Mouse (Mus musculus): ENCODE measurements around the gene Hyal3. TPM values are rescaled to one million over a fixed set of nuclear protein-coding genes. Genes with fewer than 3 reads are reported as not detected.

Gene Hyal3
- 1.3 TPM for total RNA-seq (2023)

DNA sequence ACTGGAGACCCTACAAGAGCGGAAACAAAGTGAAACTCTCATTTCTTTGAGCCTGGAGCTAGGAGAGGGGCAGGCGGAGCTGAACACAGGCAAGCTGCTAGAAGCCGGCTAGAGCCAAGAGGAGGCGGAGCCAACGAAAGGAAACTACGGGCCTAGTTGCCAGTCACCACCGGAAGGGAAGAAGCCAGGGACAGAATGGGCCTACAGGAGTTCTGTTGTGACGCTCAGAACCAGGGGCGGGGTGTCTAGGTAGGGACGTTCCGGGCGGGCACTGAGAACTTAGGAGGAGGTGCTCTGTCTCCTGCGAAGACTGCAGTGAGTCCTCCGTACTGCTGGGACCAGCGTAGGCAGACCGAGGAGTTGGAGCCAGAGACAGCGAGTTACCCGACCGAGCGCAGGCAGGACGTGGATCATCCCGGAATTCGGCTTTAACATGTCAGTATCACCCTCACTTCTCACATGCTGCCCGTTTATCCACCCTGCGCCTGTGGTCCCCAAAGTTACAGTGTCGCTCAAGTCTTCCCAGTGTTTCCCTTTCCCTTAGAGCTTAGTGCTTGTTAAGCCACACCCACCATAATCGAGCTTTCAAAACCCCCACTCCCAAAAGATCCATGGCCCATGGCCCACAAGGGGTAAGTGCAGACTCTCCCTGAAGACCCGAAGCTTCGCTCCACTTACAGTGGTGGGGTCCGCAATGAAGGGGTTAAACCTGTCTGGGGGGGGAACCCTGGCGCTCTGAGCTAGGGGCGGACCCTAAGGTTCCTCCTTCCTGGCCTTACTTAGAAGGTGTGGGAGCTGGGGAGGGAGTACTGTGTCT, at the start of gene Hyal3:
Gene Hyal3, plus strand, starts transcription at position 318 of the 817 bp plus-strand sequence.

DNA sequence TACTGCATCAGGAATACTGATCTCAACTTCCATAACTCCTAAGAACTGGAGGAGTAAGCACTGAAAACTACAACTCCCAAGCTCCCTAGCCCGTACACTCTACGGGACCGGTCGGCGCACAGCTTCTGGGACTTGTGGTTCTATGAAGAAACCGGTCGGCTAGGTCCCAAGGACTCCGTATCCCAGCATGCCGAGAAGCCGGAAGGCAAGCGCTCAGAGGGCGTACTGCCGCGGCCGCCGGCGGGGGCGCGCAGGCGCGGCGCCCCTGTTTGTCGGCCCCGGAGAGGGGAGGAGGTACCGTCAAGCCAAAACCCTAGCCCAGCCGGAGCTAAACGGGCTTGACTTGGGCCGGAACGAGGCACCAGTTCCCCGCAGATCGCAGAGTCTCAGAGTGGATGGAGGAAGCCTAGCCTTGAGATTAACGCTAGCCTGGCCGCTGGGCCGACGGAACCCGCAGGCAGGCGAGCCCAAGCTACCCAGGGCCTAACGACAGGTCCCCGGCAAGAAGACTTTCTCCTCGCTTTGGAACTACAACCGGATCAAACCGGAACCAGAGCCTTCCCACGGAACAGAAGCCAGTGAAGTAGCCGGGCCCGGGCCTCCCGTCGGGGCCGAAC, 46.7 kb upstream of the Hyal3 start, which contains the start of gene Tmem115:
Gene Tmem115, plus strand, starts transcription at position 155 of the 617 bp plus-strand sequence.

GRCm38 (mm10) chr9:107541474-107542351, 38.9 kb upstream of the Hyal3 start, which contains the start of the genes Cyb561d2 and Nprl2:
Gene Cyb561d2, minus strand, starts transcription at chr9:107542193.
Gene Nprl2, plus strand, starts transcription at chr9:107542226.

DNA sequence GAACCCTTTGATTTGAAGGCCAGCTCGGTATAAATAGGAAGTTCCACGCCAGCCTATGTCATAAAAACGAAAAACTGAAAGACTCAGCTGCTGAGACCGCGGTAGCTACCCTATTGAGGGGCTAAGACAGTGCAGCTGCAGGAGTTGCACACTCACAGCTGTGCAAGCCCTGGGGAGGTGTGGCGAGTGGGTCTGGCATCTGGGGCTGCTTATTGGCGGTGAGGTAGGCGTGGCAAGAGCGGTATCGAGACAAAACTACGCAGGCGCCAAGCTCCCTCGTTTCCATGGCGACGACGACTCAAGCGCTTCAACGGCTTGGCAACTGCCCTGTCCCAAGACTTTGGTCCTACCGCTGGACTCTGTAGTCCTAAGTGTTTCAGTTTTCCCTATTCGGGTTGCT, 33.6 kb upstream of the Hyal3 start, which contains the start of gene Zmynd10:
Gene Zmynd10, plus strand, starts transcription at position 273 of the 400 bp plus-strand sequence.

GRCm38 (mm10) chr9:107551117-107551889, 29.3 kb upstream of the Hyal3 start, which contains the start of gene Rassf1:
Gene Rassf1, plus strand, starts transcription at chr9:107551555.

GRCm38 (mm10) chr9:107563029-107563581, 17.5 kb upstream of the Hyal3 start, which contains the start of gene Tusc2:
Gene Tusc2, plus strand, starts transcription at chr9:107563255.

DNA sequence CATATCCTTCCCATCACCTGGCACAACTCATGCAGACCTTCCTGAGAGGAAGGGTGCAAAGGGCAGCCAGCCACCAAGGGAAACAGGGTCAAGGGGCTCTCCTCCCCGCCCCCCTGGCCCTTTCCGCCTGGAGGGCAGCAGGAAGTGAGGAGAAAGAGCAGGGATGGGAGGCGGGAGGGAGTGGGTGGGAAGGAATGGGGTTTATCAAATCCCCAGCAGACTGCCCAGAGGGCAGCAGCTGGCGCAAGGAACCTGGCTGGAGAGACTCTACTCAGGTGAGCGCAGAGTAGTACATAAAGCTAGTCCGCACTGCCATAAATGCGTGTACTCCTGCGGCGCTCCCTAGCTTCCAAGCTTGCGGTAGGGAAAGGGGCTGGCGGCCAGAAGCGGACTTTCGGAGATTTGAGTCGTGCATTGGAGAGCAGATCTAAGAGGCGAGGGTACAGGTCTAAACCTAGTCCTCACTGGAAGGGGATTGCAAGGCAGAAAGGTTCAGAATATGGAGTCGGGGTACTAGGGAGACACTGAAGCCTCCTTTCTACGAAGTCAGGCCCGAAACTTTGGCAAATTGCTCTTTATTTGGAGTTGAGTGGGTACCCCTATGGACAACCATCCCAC, 12.8 kb upstream of the Hyal3 start, which contains the start of gene Hyal2:
Gene Hyal2, plus strand, starts transcription at position 244 of the 618 bp plus-strand sequence.

GRCm38 (mm10) chr9:107576357-107577107, 4.1 kb upstream of the Hyal3 start, which contains the start of gene Hyal1:
Gene Hyal1, plus strand, starts transcription at chr9:107576927.

DNA sequence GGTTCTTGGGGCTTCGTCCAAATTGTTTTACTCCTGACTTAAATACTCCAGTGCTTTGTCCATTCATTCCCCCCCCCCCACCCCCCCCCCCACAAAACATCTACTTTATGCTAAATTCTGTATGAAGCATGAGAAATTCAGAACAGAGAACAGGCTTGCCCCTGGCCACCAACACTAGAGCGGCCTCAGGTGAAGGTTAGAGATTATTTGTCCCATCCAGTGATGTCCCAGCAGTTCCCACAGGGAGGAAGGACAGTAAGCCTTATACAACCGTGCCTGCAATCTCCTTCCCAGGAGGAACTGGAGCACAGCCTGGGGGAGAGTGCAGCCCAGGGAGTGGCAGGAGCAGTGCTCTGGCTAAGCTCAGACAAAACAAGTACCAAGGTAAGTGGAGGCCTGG, 2.0 kb upstream of the Hyal3 start, which contains the start of gene Naa80:
Gene Naa80, plus strand, starts transcription at position 301 of the 400 bp plus-strand sequence.

GRCm38 (mm10) chr9:107586974-107587832, 6.6 kb downstream of the Hyal3 start, which contains the start of gene Ifrd2:
Gene Ifrd2, plus strand, starts transcription at chr9:107587642.

DNA sequence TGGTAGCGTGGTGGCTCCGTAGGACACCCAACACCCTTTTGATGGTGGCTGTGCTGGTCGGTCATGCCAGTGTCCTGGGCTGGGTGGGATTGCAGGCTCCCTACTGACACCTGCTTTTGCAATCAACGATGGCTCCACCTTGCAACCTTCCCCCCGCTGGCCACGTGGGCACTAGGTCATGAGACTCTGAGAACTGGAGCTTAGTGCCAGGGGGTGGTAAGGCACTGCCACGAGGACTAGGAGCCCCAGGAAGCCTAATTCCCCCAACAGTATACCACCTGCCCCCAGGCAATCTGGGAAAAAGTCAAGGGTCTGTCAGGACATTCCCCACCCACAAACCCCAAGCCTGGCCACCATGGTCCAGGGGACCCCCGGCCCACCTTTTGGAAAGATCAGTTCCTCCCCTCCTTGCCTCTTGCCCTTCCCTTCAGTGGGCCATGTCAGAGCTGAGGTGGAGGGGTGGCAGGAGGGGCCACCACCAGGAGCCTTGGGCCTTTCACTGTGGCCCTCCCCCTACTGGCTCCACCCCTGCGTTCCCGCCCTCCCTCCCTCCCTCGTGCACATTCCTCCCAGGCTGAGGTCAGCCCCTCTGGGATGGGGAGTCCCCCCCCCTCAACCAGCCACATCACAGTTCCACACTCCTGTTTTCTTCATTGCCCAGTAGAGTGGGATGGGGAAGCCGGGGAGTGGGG, 28.3 kb downstream of the Hyal3 start, which contains the start of gene Sema3b:
Gene Sema3b, minus strand, starts transcription at position 489 of the 692 bp plus-strand sequence.

DNA sequence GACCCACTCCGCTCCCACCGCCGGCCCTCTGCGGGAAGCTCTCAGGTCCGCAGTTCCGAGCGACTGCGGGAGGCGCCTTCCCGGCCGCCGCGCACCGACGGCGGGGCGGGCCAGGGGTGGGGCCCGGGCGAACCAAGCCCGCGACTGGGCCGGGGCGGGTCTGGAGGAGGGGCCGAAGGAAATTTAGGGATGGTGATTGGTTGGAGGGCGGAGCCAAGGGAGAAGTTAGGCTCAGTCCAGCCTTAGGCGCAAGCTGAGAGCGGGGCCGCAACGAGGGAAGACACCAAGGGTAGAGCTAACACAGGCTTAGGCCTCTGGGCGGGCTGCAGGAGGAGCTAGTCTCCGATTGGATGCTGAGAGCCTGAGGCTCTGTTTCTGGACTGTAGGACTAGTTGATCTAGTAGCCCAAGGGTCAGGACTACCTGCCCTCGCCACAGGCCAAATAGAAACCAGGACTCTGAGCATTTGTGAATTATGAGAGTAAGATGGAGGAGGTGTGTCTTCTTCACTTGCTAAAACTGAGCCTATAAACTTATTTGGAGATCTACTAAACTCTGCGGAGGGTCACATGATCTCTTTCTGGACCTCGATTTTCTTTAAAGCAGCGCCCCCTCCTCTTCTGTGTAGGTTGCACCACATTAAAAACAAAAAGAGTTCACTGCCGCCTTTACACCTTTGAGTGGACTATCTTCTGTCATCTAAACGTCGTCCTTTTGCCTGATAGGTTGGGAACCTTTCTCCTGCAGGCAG, 54.8 kb downstream of the Hyal3 start, which contains the start of gene Gnai2:
Gene Gnai2, minus strand, starts transcription at position 89 of the 750 bp plus-strand sequence.

Other genes starting within 250 kb of the Hyal3 start
- 7.8 TPM for gene Hemk1, start 242.5 kb upstream of the Hyal3 start, total RNA-seq (2023)
- 0.41 TPM for gene 6430571L13Rik, start 240.2 kb upstream of the Hyal3 start, total RNA-seq (2023)
- 0.70 TPM for gene Cacna2d2, start 181.2 kb upstream of the Hyal3 start, total RNA-seq (2023)
- 24.4 TPM for gene Tmem115, start 46.9 kb upstream of the Hyal3 start, total RNA-seq (2023)
- gene Cyb561d2, start 38.6 kb upstream of the Hyal3 start, total RNA-seq (2023) = 16.0 TPM
- gene Nprl2, start 38.6 kb upstream of the Hyal3 start, total RNA-seq (2023) = 18.9 TPM
- gene Zmynd10, start 33.5 kb upstream of the Hyal3 start, total RNA-seq (2023) = 1.2 TPM
- 74.0 TPM for gene Rassf1, start 29.3 kb upstream of the Hyal3 start, total RNA-seq (2023)
- gene Tusc2, start 17.6 kb upstream of the Hyal3 start, total RNA-seq (2023) = 13.3 TPM
- 2.3 TPM for gene Hyal2, start 12.9 kb upstream of the Hyal3 start, total RNA-seq (2023)
- 2.1 TPM for gene Hyal1, start 3.9 kb upstream of the Hyal3 start, total RNA-seq (2023)
- 9.5 TPM for gene Naa80, start 1.9 kb upstream of the Hyal3 start, total RNA-seq (2023)
- 19.8 TPM for gene Ifrd2, start 6.8 kb downstream of the Hyal3 start, total RNA-seq (2023)
- gene Sema3b, start 28.4 kb downstream of the Hyal3 start, total RNA-seq (2023) = 0.15 TPM
- gene Gnai2, start 54.5 kb downstream of the Hyal3 start, total RNA-seq (2023) = 430 TPM
- gene Slc38a3, start 88.7 kb downstream of the Hyal3 start, total RNA-seq (2023) = not detected
- gene Gnat1, start 98.9 kb downstream of the Hyal3 start, total RNA-seq (2023) = 2.1 TPM
- gene Sema3f, start 129.7 kb downstream of the Hyal3 start, total RNA-seq (2023) = 1.3 TPM
- gene Rbm5, start 190.2 kb downstream of the Hyal3 start, total RNA-seq (2023) = 249 TPM